Mouse (Mus musculus) hindlimb bud, embryonic 11.5 days (tissue): ENCODE measurements around the gene Lrfn3.

Source experiments
- DNase-seq: peaks from one replicate; pipeline ENCODE4 v3.0.0-alpha.2; 2012; ENCODE audit warnings: low read depth, low spot score; ENCODE audit errors: extremely low spot score

Lrfn3 gene

GRCm38 (mm10) chr7:30362652-30363343, at the start of gene Lrfn3:
TSS of gene Lrfn3 (minus strand) at chr7:30362772.
- no peak for DNase-seq

GRCm38 (mm10) chr7:30411023-30411422, 48.5 kb upstream of the Lrfn3 start:
- no peak for DNase-seq

GRCm38 (mm10) chr7:30409789-30410188, 47.2 kb upstream of the Lrfn3 start:
- no peak for DNase-seq

- DNase-seq, result no peak
Measured at GRCm38 (mm10) chr7:30408639-30409038, 46.1 kb upstream of the Lrfn3 start.

GRCm38 (mm10) chr7:30402343-30402742, 39.8 kb upstream of the Lrfn3 start:
- DNase-seq, result no peak

GRCm38 (mm10) chr7:30399671-30400070, 37.1 kb upstream of the Lrfn3 start:
- no peak for DNase-seq

GRCm38 (mm10) chr7:30394871-30395270, 32.3 kb upstream of the Lrfn3 start:
- no peak for DNase-seq

GRCm38 (mm10) chr7:30394379-30394778, 31.8 kb upstream of the Lrfn3 start:
- no peak for DNase-seq

- DNase-seq, result no peak
Measured at GRCm38 (mm10) chr7:30393631-30394030, 31.1 kb upstream of the Lrfn3 start.

- DNase-seq, result no peak
Measured at GRCm38 (mm10) chr7:30392746-30393520, 30.4 kb upstream of the Lrfn3 start.

GRCm38 (mm10) chr7:30384106-30384505, 21.5 kb upstream of the Lrfn3 start:
- no peak for DNase-seq

- DNase-seq, result no peak
Measured at GRCm38 (mm10) chr7:30380061-30380460, 17.5 kb upstream of the Lrfn3 start.

- peak; percentile 85 for DNase-seq
Measured at GRCm38 (mm10) chr7:30373501-30373962, 11.0 kb upstream of the Lrfn3 start.

- no peak for DNase-seq
Measured at GRCm38 (mm10) chr7:30367466-30367865, 4.9 kb upstream of the Lrfn3 start.

GRCm38 (mm10) chr7:30363344-30363738, 769 bp upstream of the Lrfn3 start:
- no peak for DNase-seq

GRCm38 (mm10) chr7:30360028-30360427, 2.5 kb downstream of the Lrfn3 start:
- DNase-seq, result no peak

GRCm38 (mm10) chr7:30359276-30359865, 3.2 kb downstream of the Lrfn3 start:
- no peak for DNase-seq

GRCm38 (mm10) chr7:30358378-30359186, 4.0 kb downstream of the Lrfn3 start:
- no peak for DNase-seq

GRCm38 (mm10) chr7:30354059-30354458, 8.5 kb downstream of the Lrfn3 start:
- DNase-seq, result no peak

- peak; percentile 63 for DNase-seq
Measured at GRCm38 (mm10) chr7:30353279-30353822, 9.2 kb downstream of the Lrfn3 start.

GRCm38 (mm10) chr7:30347828-30348227, 14.7 kb downstream of the Lrfn3 start:
- DNase-seq, result no peak
